Mouse (Mus musculus): ENCODE measurements around the gene Rad17. TPM values are rescaled to one million over a fixed set of nuclear protein-coding genes. Genes with fewer than 3 reads are reported as not detected.

Gene Rad17
- polyA plus RNA-seq, 1 experiment: 0.75 TPM

DNA sequence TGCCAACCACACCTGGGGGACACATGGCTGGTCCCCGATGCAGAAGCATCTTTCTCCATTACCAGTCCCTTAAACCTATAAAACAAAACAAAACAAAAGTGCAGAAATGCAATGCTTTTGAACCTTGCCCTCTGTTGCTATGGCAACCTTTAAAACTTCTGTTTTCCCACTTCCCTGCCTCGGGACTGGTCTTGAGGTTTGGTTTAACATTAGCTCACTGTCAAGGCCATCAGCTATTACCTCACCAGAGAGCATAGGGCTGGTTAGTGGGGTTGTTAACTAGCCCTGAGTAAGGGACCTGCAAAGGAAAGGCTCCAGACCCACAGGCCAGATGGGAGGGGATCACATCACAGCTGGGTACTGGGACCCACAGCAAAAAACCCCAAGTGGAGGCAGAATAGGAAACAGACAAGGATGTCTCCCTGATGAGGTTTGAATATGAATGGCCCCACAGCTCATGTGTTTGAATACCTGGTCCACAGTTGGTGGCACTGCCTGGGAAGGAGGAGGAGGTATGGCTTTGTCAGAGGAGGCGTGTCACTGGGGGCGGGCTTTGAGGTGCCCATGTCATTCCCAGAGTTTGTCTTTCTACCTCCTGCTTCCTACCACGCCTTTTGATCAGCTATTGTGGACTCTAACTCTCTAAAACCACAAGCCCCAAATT lies 48.5 kb downstream of the Rad17 start:
- Histone ChIP-seq H3K4me1 (ENCODE audit: control insufficient read depth, insufficient read depth, insufficient read length, low read length) (peaks cover 18% of the 10 kb centered on the region; the same call in 1 of the 2 replicates), H3K4me3 (ENCODE audit: low read depth, low read length) (no peak overlapping the region), H3K27ac (ENCODE audit: insufficient read depth, low read depth, low read length) (peak overlapping the region; percentile 13; the same call in 1 of the 2 replicates), H3K36me3 (ENCODE audit: control insufficient read depth, insufficient read depth, low read length) (peaks cover 37% of the 10 kb centered on the region), H3K27me3 (ENCODE audit: control insufficient read depth, insufficient read depth, low read length) (no peaks in the 10 kb centered on the region)
- WGBS: 49% methylated on average over 5 of the region's 5 CpGs
- TF ChIP-seq CTCF (IDR thresholded peaks at IDR 0.05; ENCODE audit: extremely low read depth, insufficient read length, insufficient replicate concordance, low read depth, low read length) (no peak), POLR2A (IDR thresholded peaks at IDR 0.05; ENCODE audit: low read depth, low read length) (no peak)

DNA sequence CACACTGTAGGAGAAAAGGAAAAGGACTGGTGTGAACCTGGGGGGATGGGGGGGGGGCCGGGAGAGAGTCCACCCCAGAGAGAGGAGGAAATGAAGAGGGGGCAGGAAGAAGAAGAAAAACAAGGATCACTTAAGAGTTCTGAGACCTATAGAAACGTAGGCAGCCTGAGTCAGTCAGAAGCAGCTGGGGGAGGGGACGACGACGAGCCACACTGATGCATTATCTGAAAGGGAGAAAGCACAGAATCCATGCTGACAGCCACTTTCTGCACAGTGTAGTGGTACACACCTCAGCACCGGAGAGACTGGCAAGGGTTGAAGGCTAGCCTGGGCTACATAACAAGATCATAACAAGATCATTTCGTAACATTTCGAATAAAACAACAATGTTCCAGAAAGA lies 49.8 kb downstream of the Rad17 start:
- peaks cover 47% of the 10 kb centered on the region for H3K36me3 ChIP-seq (ENCODE audit: control insufficient read depth, insufficient read depth, low read length)
- H3K27me3 ChIP-seq (ENCODE audit: control insufficient read depth, insufficient read depth, low read length): no peaks in the 10 kb centered on the region
- WGBS: 63% methylated on average over 8 of the region's 8 CpGs
- no peak overlapping the region for H3K27ac ChIP-seq (ENCODE audit: insufficient read depth, low read depth, low read length)
- H3K4me3 ChIP-seq (ENCODE audit: low read depth, low read length): 0 out of 2 replicates have a peak overlapping the region, but pooled peaks have one; percentile 1
- H3K4me1 ChIP-seq (ENCODE audit: control insufficient read depth, insufficient read depth, insufficient read length, low read length): peaks cover 6% of the 10 kb centered on the region; the same call in 1 of the 2 replicates
- TF ChIP-seq CTCF (IDR thresholded peaks at IDR 0.05; ENCODE audit: extremely low read depth, insufficient read length, insufficient replicate concordance, low read depth, low read length) (no peak), POLR2A (IDR thresholded peaks at IDR 0.05; ENCODE audit: low read depth, low read length) (no peak)

DNA sequence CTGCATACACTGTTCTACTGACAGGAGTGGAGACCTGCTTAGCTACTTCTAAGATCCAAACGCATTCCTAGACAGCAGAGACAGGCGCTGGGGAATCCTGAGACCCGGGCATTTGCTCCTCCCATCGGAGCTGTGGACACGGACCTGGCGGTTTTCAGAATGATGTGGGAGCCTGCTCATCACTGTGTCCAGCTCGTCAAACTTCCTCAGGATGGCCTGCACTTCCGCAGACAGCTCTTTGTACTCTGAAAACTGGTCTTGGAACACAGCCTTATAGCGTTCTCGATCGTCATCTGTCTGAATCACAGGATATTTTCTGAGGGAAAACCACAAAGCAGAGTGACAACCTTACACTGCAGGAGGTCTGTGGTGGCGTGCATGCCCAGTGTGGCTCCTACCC lies 50.5 kb downstream of the Rad17 start:
- WGBS: 86% methylated on average over 12 of the region's 12 CpGs
- no peak overlapping the region for H3K27ac ChIP-seq (ENCODE audit: insufficient read depth, low read depth, low read length)
- no peak for TF ChIP-seq POLR2A (IDR thresholded peaks at IDR 0.05; ENCODE audit: low read depth, low read length)
- TF ChIP-seq CTCF (IDR thresholded peaks at IDR 0.05; ENCODE audit: extremely low read depth, insufficient read length, insufficient replicate concordance, low read depth, low read length): no peak

DNA sequence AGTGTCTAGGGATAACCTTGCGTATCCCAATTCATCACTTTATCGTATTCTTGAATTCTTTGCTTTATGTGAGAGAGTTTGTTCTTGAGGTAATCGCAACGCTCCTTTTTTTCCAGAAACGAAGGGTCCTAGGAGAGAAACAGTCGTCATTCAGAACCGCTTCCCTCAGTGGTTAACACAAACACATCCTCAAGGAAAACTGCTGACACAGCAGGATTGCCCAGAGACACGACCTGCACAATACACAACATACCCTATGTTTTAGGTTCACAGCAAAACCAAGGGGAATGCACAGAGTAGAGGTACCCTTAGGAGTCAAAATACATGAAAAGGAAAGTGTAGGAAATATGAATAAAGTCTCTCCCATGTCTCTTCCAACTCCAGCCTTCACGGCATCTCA lies 53.6 kb downstream of the Rad17 start:
- H3K4me3 ChIP-seq (ENCODE audit: low read depth, low read length): no peak overlapping the region
- WGBS: 82% methylated on average over 9 of the region's 9 CpGs
- H3K27ac ChIP-seq (ENCODE audit: insufficient read depth, low read depth, low read length): no peak overlapping the region
- H3K27me3 ChIP-seq (ENCODE audit: control insufficient read depth, insufficient read depth, low read length): no peaks in the 10 kb centered on the region
- peaks cover 39% of the 10 kb centered on the region for H3K36me3 ChIP-seq (ENCODE audit: control insufficient read depth, insufficient read depth, low read length)
- peaks cover under 1% of the 10 kb centered on the region; the same call in 1 of the 2 replicates for H3K4me1 ChIP-seq (ENCODE audit: control insufficient read depth, insufficient read depth, insufficient read length, low read length)
- TF ChIP-seq CTCF (IDR thresholded peaks at IDR 0.05; ENCODE audit: extremely low read depth, insufficient read length, insufficient replicate concordance, low read depth, low read length) (no peak), POLR2A (IDR thresholded peaks at IDR 0.05; ENCODE audit: low read depth, low read length) (no peak)

More for the DNA sequence above, 50.5 kb downstream of the Rad17 start:
- Histone ChIP-seq H3K4me3 (ENCODE audit: low read depth, low read length) (no peak overlapping the region), H3K4me1 (ENCODE audit: control insufficient read depth, insufficient read depth, insufficient read length, low read length) (peaks cover 4% of the 10 kb centered on the region; the same call in 1 of the 2 replicates), H3K36me3 (ENCODE audit: control insufficient read depth, insufficient read depth, low read length) (peaks cover 51% of the 10 kb centered on the region), H3K27me3 (ENCODE audit: control insufficient read depth, insufficient read depth, low read length) (no peaks in the 10 kb centered on the region)

GRCm38 (mm10) chr13:100595552-100595885 lies 55.3 kb downstream of the Rad17 start:
- no peaks in the 10 kb centered on the region for H3K27me3 ChIP-seq (ENCODE audit: control insufficient read depth, insufficient read depth, low read length)
- no peaks in the 10 kb centered on the region for H3K4me1 ChIP-seq (ENCODE audit: control insufficient read depth, insufficient read depth, insufficient read length, low read length)
- no peak overlapping the region for H3K4me3 ChIP-seq (ENCODE audit: low read depth, low read length)
- WGBS: 65% methylated on average over 3 of the region's 3 CpGs
- H3K27ac ChIP-seq (ENCODE audit: insufficient read depth, low read depth, low read length): no peak overlapping the region
- TF ChIP-seq POLR2A (IDR thresholded peaks at IDR 0.05; ENCODE audit: low read depth, low read length) (no peak), CTCF (IDR thresholded peaks at IDR 0.05; ENCODE audit: extremely low read depth, insufficient read length, insufficient replicate concordance, low read depth, low read length) (no peak)
- peaks cover 33% of the 10 kb centered on the region for H3K36me3 ChIP-seq (ENCODE audit: control insufficient read depth, insufficient read depth, low read length)

DNA sequence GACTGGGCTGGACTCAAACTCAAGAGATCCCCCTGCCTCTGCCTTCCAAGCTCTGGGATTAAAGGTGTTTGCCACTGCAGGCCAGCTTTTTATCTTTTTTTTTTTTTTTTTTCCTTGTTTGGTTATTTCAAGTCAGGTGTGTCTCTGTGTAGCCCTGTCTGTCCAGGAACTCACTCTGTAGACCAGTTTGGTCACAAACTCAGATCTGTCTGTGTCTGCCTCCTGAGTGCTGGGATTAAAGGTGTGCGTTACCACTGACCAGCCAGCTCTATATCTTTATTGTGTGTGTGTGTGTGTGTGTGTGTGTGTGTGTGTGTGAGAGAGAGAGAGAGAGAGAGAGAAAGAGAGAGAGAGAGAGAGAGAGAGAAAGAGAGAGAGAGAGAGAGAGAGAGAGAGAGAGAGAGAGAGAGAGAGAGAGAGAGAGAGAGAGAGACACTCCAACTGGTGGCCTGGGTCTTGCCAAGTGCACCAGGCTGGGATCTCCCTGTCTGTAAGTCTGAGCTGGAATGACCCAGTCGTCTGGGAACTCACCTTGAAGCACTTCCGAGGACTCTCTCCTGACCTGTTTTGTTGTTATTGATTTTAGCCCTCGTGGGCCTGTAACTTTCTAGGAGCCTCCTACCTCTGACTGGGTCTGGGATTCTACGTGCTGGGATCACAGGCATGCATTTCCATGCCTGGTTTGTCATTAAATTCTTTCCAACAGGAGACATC lies 55.9 kb downstream of the Rad17 start:
- no peak for TF ChIP-seq CTCF (IDR thresholded peaks at IDR 0.05; ENCODE audit: extremely low read depth, insufficient read length, insufficient replicate concordance, low read depth, low read length)
- TF ChIP-seq POLR2A (IDR thresholded peaks at IDR 0.05; ENCODE audit: low read depth, low read length): no peak
- Histone ChIP-seq H3K27ac (ENCODE audit: insufficient read depth, low read depth, low read length) (no peak overlapping the region), H3K4me3 (ENCODE audit: low read depth, low read length) (no peak overlapping the region), H3K4me1 (ENCODE audit: control insufficient read depth, insufficient read depth, insufficient read length, low read length) (no peaks in the 10 kb centered on the region), H3K27me3 (ENCODE audit: control insufficient read depth, insufficient read depth, low read length) (no peaks in the 10 kb centered on the region), H3K36me3 (ENCODE audit: control insufficient read depth, insufficient read depth, low read length) (peaks cover 28% of the 10 kb centered on the region)
- WGBS: 47% methylated on average over 5 of the region's 5 CpGs

- TF ChIP-seq CTCF (IDR thresholded peaks at IDR 0.05; ENCODE audit: extremely low read depth, insufficient read length, insufficient replicate concordance, low read depth, low read length) (no peak), POLR2A (IDR thresholded peaks at IDR 0.05; ENCODE audit: low read depth, low read length) (no peak)
- peak overlapping the region; percentile 82 for H3K27ac ChIP-seq (ENCODE audit: insufficient read depth, low read depth, low read length)
- peaks cover 23% of the 10 kb centered on the region for H3K36me3 ChIP-seq (ENCODE audit: control insufficient read depth, insufficient read depth, low read length)
- no peaks in the 10 kb centered on the region for H3K4me1 ChIP-seq (ENCODE audit: control insufficient read depth, insufficient read depth, insufficient read length, low read length)
- WGBS: 51% methylated on average over 12 of the region's 17 CpGs
- no peaks in the 10 kb centered on the region for H3K27me3 ChIP-seq (ENCODE audit: control insufficient read depth, insufficient read depth, low read length)
- H3K4me3 ChIP-seq (ENCODE audit: low read depth, low read length): no peak overlapping the region
Measured at GRCm38 (mm10) chr13:100594041-100594792, 56.6 kb downstream of the Rad17 start.
